Mouse (Mus musculus) A20 (cell line): ENCODE data around the gene Met.

Experiments used
- DNase-seq: peaks from one replicate; pipeline ENCODE4 v3.0.0-alpha.2; 2011; ENCODE audit warnings: low read depth, low spot score

Gene Met

DNA sequence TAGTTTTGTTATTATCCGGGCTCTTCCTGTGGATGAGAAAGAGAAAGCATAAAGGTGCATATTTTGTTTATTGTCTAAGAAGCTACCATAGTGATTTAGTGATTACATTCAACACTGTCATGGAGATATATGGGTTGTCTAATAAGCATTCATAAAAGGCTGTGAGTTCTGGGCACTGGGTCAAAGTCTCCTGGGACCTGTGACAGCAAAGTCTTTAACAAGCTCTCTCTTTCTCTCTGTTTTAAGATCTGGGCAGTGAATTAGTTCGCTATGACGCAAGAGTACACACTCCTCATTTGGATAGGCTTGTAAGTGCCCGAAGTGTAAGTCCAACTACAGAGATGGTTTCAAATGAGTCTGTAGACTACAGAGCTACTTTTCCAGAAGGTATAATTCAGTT, 85.2 kb downstream of the Met start:
- DNase-seq: no peak

DNA sequence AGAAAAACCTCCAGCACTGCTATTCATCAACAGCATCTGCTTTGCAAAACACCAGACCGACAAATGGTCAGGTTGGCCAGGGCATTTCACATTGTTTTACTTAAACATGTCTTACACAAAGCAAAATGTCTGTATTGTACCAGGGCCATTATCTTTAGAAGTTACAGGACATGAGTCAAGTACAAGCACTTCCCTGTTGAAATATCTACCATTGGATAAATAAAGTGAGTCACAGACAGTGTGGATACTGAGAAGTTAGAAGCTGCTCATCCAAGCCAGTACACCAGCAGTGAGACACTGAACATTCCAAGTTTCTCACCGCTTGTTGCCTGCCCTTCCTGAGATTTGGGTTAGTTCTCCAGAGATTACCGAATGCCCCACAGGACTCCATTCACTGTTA, 86.0 kb downstream of the Met start:
- no peak for DNase-seq

DNA sequence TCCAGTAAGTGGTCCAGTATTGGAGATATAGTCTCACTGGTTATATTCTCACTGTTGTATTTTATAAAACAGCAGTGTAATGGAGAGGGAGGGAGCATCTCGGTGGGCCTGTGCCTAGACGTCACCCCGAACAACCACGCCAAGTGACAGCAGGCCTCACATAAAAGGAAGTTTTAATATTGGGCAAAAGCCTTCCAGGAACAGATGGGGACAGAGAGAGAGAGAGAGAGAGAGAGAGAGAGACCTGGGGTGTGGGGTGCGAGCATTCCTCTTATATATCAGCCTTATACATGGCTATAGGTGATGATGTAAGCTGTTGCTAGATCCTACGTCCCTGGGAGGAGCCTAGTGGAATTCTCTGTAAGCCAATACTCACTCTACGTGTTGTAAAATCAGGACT, 90.7 kb downstream of the Met start:
- DNase-seq: no peak

DNA sequence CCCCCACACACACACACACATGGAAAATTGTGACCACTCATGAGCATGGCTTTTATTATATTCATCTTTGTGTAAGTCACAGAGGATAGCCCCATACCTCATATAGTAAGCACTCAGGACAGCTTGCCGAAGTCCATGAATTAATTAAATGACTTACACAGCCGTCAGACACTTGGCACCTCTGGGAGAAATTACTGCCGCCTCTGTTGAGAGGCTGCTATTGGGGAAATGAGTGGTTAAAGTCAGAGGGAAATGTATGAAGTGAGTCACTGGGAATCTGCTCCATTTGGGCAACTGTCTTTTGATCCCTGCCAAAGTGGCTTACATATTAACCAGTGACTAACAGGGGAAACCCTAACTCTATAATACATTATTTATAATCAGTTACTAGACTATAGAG, 91.2 kb downstream of the Met start:
- DNase-seq: no peak

DNA sequence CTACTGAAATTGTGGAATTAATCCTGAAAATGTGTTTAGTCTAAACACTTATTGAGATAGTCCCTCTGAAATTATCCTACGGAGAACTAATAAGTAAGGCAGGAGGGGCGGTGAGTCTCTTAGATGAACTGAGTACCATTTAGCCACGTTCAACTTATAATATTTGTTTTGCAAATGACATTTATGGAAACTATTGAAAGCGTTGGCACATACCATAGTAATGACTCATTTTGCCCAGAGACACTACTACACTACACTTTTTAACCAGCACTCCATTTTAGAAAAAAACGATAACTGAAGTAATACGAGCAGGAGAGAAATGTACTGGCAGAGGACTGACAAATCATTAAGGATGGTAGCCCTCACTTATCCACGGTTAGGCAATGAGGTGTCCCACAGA, 92.1 kb downstream of the Met start:
- DNase-seq: no peak

GRCm38 (mm10) chr6:17559657-17560056, 96.1 kb downstream of the Met start:
- DNase-seq: no peak

GRCm38 (mm10) chr6:17561347-17561746, 97.7 kb downstream of the Met start:
- no peak for DNase-seq

DNA sequence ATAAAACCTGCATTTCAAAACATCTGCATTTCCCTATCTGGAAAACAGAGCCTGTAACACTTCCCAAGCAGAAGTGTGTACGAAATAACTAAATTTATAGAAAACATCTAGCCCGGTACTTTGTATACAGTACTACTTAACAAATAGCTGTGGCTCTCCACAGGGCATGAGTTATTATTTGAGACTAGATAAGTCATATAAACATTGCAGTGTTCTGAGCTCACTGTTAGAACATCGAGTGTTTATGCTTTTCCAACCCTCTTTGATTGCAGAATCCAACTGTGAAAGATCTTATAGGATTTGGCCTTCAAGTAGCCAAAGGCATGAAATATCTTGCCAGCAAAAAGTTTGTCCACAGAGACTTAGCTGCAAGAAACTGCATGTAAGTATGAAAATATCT, 98.3 kb downstream of the Met start:
- DNase-seq: no peak

DNA sequence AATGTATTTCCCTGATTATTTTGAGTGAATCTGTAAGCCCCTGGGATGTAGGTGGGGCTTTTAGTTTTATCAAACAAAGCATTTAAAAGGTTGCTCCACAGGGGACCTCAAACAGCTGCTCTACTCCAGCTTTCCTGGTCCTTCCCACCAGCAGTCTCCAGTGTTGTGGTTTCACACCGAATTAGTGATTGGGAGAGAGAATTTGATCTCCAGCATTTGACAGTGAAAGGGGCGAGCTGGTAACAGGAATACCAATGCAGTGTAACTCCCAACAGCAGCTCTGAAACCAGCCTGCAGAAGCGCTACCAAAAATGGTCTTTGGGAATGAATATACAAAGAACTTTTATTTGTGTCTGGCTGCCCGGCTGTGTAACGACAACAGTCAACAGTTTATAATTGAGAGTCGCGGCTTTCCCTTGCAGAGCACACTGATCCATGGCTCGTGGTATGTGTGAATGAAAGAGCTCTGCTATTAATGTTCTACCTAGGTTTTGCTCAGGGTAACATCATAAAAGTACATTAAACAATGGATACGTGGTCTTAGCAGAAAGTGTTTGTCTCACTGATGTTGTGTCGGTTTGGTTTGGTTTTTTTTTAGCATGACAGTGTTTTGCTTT, 99.0 kb downstream of the Met start:
- no peak for DNase-seq

DNA sequence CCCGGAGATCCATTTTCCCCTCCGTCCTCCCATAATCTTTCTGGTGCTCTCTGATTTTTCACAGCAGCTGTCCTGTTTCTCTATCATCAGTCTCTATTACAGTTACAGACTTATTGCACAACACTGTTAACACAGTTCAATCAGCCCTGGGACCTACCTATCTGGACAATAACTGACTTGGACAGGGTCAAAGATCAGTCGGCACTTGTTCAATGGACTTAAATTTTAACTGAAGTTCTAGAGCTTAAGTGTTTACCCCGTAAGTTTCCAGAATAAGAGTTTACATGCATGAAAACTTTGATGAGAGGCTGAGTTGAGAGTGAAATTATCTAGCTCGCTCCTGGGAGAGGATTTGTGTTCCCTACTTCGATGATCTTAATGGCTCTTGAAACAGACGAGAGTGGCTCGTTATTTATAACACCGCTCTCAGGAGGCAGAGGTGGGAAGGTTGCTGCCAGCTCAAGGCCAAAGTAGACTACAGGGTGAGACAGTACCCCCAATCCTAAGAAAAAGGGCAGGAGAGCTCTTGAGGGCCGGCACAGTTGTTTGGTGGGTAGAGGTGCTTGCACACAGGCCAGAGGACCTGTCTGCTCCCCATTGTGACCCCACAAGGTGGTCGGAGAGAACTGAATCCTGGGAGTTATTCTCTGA, 105.2 kb downstream of the Met start:
- no peak for DNase-seq

DNA sequence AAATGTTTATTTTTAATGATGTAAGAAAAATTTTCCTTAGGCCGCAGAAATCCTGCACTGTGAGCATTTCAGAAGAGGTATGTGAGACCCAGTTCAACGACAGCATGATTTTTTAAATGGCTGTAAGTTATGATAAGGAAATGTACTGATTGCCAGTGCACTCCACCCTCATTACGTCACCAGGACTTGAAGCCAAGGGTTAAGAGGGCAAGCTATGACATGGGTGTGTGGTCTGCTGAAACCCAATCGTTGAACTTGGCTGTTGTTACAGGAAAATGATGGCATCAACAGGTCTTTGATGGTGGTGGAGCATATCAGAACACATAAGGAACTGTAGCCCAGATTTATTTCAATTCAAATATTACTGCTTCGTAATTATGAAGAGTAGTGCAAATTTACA, 109.6 kb downstream of the Met start:
- DNase-seq: no peak

DNA sequence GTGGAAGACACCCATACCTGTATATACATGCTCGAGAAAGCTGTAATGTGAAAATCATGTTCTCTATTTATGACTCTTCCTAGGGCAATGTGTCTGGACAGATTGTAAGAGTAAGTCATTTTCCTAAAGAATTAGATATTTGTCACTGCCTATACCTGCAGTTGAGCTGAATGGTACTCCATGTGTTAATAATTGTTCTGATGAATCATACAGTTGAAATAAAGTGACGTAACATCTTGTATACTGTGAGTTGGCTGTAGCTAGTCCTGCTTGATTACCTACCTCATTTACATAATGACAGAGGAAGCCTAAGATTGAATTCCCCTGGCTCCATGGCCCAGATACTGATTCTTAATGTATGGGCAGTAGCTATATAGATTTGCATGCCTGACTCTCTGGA, 110.1 kb downstream of the Met start:
- no peak for DNase-seq

DNA sequence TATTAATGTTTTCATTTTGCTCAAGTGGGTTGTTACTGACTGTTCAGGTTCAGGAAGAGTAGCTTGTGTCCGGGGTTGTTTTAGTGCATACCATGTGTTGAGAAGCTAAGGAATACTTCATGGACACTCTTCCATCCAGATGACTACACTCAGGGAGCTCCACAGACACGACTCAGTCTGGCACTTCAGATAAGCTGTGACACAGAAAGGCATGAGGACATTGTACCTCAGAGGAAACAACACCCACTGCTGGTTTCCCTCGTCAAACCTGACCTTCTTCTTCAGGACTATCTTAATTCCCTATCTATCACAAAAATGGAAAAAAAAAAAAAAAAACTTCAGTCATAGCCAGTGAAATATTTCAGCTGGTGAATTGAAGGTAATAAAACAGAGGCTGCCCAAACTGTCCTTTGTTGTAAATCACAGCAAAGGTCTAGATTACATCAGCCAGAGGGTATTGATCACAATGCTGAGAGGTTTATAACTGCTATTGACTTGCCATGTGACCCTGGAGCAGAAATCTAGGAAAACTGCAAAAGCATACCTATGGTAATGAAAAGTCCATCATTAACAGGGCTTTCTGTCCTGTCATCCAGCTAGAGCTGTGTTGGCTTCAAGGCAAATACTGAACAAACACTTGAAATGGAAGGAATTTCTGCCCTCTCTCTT, 114.6 kb downstream of the Met start:
- no peak for DNase-seq

DNA sequence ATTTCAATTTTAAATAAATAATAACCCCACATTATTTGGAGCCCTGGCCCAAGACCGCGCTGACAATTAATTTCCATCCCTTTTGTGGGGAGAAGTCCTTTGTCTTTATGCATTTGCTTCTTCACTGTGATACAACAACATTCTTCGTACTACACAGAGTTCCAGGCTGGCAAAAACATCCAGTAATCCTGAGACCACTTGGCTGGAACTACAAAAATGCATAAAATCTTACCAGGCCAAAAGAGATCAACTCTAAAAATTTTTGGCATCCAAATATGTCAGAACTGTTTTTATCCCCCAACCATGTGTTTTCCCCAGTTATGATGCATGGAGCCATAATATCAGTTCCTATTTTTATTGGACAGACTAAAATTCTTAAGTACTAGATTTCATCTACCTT, 116.7 kb downstream of the Met start:
- DNase-seq: no peak

GRCm38 (mm10) chr6:17583982-17584381, 120.4 kb downstream of the Met start:
- peak; percentile 17 for DNase-seq

- peak; percentile 70 for DNase-seq
Observed at GRCm38 (mm10) chr6:17589049-17589952, 125.7 kb downstream of the Met start.

GRCm38 (mm10) chr6:17589953-17590627, 126.5 kb downstream of the Met start:
- no peak for DNase-seq

DNA sequence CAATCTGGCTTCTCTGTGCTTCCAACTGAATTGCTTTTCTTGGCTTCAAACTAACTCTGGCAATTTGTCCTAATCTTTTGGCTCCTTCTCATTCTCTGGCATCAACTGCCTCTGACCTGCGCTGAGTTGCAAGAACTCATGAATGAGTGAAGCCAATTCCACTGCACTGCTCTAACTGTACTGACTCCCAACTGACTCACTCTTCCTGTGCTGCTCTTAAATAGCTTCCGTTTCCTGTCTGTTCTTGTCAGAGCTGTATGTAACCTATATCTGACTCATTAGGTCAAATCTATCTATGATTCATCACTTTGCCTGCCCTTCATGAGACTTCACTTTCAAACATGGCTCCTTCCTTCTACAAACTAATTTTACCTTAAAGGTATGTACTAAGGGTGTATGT, 130.4 kb downstream of the Met start:
- no peak for DNase-seq

DNA sequence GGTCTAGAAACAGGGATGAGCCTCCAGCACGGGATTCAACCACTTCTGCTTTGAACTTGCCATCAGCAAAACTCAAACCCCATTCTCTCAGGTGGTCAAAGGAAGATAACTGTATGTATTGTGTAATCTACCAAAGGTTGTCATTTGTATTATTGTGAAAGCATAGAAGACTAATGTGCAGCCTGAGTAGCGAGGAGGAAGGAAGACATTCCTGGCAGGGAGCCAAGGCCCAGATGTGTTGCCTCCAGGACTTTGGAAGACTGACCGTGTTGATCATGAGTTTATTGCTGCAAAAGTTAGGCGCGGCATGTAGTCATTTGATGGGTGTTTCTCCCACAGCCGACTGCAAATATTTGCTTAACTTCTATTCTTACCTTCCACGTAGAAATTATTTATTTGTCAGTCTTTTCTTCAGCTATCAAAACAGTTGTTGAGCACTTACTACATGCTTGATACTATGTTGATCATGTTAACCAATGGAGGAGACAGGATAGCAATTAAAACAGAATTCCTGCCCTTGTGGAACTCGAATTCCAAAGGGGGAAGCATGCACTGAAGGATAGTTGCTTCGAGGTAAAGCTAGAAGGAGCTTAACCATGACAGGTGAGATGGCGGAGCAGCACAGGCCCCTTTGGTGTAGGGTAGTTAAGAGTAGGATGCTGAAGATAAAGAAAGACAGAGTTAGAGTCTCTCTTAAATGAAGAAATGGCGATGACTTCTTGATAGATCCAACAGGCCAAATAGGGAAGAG, 132.3 kb downstream of the Met start:
- DNase-seq: no peak

- no peak for DNase-seq
Observed at GRCm38 (mm10) chr6:17599373-17599772, 135.8 kb downstream of the Met start.

DNA sequence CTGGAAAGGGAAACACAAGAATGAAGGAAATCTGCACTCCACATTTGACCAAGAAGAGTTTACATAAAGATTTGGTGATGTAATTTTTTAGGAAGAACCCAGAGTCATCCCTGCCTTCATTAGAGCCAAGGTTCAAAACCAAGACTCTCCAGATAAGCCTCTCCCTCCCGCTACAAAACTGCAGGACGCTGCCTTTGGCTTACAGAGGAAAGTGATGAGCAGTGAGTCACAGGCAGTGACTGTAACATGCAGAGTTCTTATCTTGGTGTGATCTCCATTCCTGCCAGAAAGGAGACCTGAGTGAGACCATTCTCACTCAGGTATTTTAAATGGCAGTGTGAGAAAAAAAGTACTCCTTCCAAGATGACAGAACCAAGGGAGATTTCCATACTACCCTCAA, 137.9 kb downstream of the Met start:
- DNase-seq: no peak
